Mouse (Mus musculus): Measurements from ENCODE around the gene Tsg101. TPM values are rescaled to one million over a fixed set of nuclear protein-coding genes. Genes with fewer than 3 reads are reported as not detected.

Gene Tsg101
- total and polyA plus RNA-seq, 2 experiments from 2014 or later: 105 to 279 TPM

DNA sequence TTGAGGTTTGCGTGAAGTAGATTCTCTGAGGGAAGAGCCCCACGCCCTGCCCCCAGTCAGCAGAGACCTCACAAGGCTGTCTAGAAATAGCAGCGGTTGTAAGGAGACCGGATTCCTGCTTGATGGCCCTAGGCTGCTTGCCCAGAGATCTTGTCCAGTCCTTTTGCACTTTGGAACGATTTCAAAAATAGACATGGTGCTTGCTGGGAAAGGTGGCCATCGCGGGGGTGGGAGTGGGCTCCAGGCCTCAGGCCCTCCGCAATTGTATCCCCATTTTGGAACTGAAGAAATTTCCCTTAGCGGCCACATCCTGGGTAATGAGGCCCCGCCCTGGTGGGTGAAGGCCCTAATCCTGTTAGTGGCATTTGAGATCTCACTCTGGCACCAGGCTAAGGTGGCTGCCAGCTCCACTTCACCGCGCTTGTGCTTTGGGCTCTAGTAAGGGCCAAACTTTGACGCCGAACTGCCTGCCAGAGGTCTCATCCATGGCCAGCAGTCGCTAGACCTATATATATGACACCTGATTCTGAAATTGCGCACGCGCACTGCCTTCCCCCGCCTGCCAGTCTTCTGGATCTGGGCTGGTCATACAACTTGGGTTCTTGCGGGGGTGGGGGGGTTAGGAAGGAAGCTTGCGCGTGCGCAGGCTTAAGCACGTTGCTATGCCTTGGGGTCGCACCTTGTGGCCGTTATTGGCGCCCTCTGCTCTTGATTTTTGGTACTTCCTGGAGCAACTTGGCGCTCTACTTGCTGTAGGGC, 73.1 kb downstream of the Tsg101 start:
- Histone ChIP-seq H3K4me2 (ENCODE audit: low read depth, low read length) (peak overlapping the region; percentile 94), H3K4me1 (ENCODE audit: insufficient read depth, low read length) (peaks cover 12% of the 10 kb centered on the region; the same call in 1 of the 2 replicates), H3K27me3 (ENCODE audit: insufficient read depth, low read length) (no peaks in the 10 kb centered on the region), H3K36me3 (ENCODE audit: insufficient read depth, low read length) (peaks cover 28% of the 10 kb centered on the region), H3K4me3 (ENCODE audit: low read length) (peak overlapping the region; percentile 82), H3K9me3 (ENCODE audit: low read length) (no peaks in the 10 kb centered on the region), H3K27ac (peak overlapping the region; percentile 86), H3K9ac (replicated peaks; ENCODE audit: low read length) (peak overlapping the region; percentile 92)
- peak; percentile 75 for ATAC-seq
- DNase-seq (ENCODE audit: low spot score): peak; percentile 92
- peak; percentile 65 for TF ChIP-seq CTCF (IDR thresholded peaks at IDR 0.05; ENCODE audit: low read depth)
- under 1% methylated on average over 28 of the region's 28 CpGs for WGBS

- peak; percentile 39 for DNase-seq (ENCODE audit: low spot score)
- TF ChIP-seq CTCF (IDR thresholded peaks at IDR 0.05; ENCODE audit: low read depth): no peak; the same call in 1 of the 2 replicates
- peak overlapping the region; percentile 86 for H3K27ac ChIP-seq
Measured at GRCm38 (mm10) chr7:46845978-46846485, 73.7 kb downstream of the Tsg101 start.

DNA sequence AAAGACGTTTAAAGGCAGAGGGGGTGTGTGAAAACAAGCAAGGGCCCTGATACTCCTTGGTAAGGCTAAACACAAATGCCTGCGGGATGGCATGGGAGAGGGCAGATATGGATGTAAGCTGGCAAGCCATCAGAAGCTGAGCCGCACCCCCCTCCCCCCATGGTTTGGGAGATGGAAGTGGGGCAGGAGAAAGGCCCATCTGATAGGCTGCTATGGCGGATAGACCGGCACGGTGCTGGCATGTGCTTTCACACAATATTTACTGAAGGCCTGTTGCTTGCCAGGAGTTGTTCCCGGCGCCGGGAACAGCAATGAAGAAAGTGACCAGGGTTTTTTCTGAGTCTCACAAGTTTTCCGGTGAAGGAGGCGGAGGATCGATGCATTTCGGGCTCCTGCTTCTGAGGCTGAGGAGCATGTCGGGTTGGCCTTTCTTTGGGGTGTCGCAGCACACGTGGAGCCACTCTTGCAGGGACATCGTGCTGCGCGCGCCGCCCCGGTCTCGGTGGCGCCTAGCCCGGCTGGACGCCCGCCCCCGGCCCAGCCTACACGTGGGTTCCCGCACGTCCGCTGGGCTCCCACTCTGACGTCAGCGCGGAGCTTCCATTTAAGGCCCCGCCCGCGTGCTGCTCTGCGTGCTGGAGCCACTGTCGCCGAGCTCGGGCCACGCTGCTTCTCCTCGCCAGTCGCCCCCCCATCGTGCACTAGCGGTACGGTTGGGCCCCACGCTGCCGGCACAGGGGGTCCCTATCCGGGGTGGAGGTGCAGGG, 74.4 kb downstream of the Tsg101 start:
- Histone ChIP-seq H3K4me2 (ENCODE audit: low read depth, low read length) (peak overlapping the region; percentile 94), H3K27me3 (ENCODE audit: insufficient read depth, low read length) (no peaks in the 10 kb centered on the region), H3K9ac (replicated peaks; ENCODE audit: low read length) (peak overlapping the region; percentile 92), H3K4me3 (ENCODE audit: low read length) (peak overlapping the region; percentile 82), H3K4me1 (ENCODE audit: insufficient read depth, low read length) (peaks cover 12% of the 10 kb centered on the region; the same call in 1 of the 2 replicates), H3K36me3 (ENCODE audit: insufficient read depth, low read length) (peaks cover 18% of the 10 kb centered on the region), H3K9me3 (ENCODE audit: low read length) (no peaks in the 10 kb centered on the region), H3K27ac (peak overlapping the region; percentile 86)
- WGBS: under 1% methylated on average over 51 of the region's 51 CpGs
- no peak for TF ChIP-seq CTCF (IDR thresholded peaks at IDR 0.05; ENCODE audit: low read depth)
- ATAC-seq: peak; percentile 89
- DNase-seq (ENCODE audit: low spot score): peak; percentile 96

More at GRCm38 (mm10) chr7:46845978-46846485, 73.7 kb downstream of the Tsg101 start:
- Histone ChIP-seq H3K9ac (replicated peaks; ENCODE audit: low read length) (peak overlapping the region; percentile 92), H3K36me3 (ENCODE audit: insufficient read depth, low read length) (peaks cover 22% of the 10 kb centered on the region), H3K9me3 (ENCODE audit: low read length) (no peaks in the 10 kb centered on the region), H3K4me1 (ENCODE audit: insufficient read depth, low read length) (peaks cover 12% of the 10 kb centered on the region; the same call in 1 of the 2 replicates), H3K4me2 (ENCODE audit: low read depth, low read length) (peak overlapping the region; percentile 94), H3K27me3 (ENCODE audit: insufficient read depth, low read length) (no peaks in the 10 kb centered on the region), H3K4me3 (ENCODE audit: low read length) (peak overlapping the region; percentile 82)
- peak; percentile 0; the same call in 1 of the 2 replicates for ATAC-seq
- 2% methylated on average over 36 of the region's 36 CpGs for WGBS

DNA sequence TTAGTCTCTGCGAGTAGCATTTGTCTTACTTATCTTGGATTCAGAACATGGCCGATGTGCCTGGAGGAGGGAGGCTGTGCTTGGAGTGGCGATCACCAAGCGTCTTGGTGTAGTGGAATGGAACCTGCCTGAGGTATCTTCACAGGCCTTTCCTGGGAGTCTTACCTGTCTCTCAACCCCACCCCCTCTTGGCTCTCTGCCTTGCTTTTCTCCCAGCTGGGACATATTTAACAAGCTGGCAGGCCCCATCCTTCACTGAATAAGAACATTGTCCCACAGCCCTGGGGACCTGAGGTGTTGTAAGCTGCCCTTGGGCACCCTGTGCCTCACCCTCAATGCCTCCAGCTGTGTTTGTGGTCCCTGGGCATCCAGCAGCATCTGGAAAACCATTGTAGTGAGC, 76.2 kb downstream of the Tsg101 start:
- no peak for TF ChIP-seq CTCF (IDR thresholded peaks at IDR 0.05; ENCODE audit: low read depth)
- DNase-seq (ENCODE audit: low spot score): no peak
- H3K27ac ChIP-seq: no peak overlapping the region
- WGBS: 90% methylated on average over 4 of the region's 4 CpGs
- no peak overlapping the region for H3K9ac ChIP-seq (replicated peaks; ENCODE audit: low read length)
- no peak for ATAC-seq
- no peak overlapping the region for H3K4me3 ChIP-seq (ENCODE audit: low read length)
- H3K4me1 ChIP-seq (ENCODE audit: insufficient read depth, low read length): peaks cover 21% of the 10 kb centered on the region
- H3K36me3 ChIP-seq (ENCODE audit: insufficient read depth, low read length): peaks cover 4% of the 10 kb centered on the region; the same call in 1 of the 2 replicates
- H3K9me3 ChIP-seq (ENCODE audit: low read length): no peaks in the 10 kb centered on the region
- no peaks in the 10 kb centered on the region for H3K27me3 ChIP-seq (ENCODE audit: insufficient read depth, low read length)
- H3K4me2 ChIP-seq (ENCODE audit: low read depth, low read length): no peak overlapping the region

DNA sequence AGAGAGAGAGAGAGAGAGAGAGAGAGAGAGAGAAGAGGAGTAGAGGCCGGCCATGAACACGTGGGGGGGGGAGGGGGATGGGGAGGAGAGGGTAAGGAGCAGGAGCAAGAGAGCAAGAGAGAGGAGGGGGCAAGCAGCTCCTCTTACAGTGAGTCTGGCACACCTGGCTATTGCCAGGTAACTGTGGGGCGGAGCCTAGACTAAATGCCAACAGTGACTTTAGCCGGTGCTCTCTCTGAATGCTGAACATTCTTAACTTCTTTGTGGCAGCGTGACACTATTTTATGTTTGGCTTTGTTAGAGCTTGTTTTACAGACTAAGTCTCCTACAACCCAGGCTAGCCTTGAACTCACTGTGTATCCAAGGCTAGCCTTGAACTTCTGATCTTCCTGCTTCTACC, 77.5 kb downstream of the Tsg101 start:
- H3K27ac ChIP-seq: no peak overlapping the region
- H3K4me1 ChIP-seq (ENCODE audit: insufficient read depth, low read length): peaks cover 24% of the 10 kb centered on the region
- no peak overlapping the region for H3K4me2 ChIP-seq (ENCODE audit: low read depth, low read length)
- no peaks in the 10 kb centered on the region for H3K9me3 ChIP-seq (ENCODE audit: low read length)
- WGBS: 42% methylated on average over 5 of the region's 5 CpGs
- no peak overlapping the region for H3K9ac ChIP-seq (replicated peaks; ENCODE audit: low read length)
- no peaks in the 10 kb centered on the region for H3K36me3 ChIP-seq (ENCODE audit: insufficient read depth, low read length)
- ATAC-seq: no peak
- DNase-seq (ENCODE audit: low spot score): no peak
- H3K4me3 ChIP-seq (ENCODE audit: low read length): no peak overlapping the region
- TF ChIP-seq CTCF (IDR thresholded peaks at IDR 0.05; ENCODE audit: low read depth): no peak
- H3K27me3 ChIP-seq (ENCODE audit: insufficient read depth, low read length): no peaks in the 10 kb centered on the region

DNA sequence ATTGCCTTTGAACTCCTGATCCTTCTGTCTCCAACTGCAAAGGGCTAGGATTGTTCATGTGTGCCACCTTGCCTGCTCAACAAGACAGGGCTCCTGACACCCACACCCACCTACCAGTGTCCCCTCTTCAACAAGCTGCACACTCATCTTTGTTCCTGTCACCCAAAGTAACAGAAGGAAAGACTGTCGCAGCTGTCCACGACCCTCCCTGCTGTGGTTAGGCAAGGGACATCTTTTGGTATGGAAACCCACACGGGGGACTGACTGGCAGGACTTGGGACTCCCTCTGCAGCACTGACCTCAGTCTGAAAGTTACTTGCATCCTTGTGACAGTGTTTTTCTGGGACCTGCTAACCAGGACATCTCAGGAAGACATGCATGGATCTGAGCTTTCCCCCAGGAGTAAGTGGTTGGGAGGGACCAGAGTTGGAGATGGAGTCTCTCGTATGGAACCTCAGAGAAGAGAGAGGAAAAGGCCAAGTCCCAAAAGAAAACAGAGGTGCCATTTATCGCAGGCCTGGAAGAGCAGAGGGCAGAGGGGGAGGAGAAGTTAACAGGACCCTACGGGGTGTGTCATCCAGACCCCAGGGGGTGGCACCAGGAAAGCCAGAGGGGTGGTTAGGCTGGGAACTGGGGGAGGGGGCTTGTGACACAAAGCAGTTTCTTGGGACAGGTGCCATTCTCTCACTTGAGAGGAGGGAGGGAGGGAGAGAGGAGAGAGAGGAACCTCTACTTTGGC, 78.8 kb downstream of the Tsg101 start, which contains the start of gene Ldha:
Ldha (plus strand) TSS at position 689 of the 739 bp plus-strand sequence.
- no peak within 1 kb of the TSS for H3K4me2 ChIP-seq (ENCODE audit: low read depth, low read length)
- H3K27ac ChIP-seq: no peak within 1 kb of the TSS
- H3K9ac ChIP-seq (replicated peaks; ENCODE audit: low read length): no peak within 1 kb of the TSS
- no peaks in the 10 kb centered on the region for H3K9me3 ChIP-seq (ENCODE audit: low read length)
- no peak for TF ChIP-seq CTCF (IDR thresholded peaks at IDR 0.05; ENCODE audit: low read depth)
- no peak for ATAC-seq
- no peak within 1 kb of the TSS for H3K4me3 ChIP-seq (ENCODE audit: low read length)
- no peaks in the 10 kb centered on the region for H3K27me3 ChIP-seq (ENCODE audit: insufficient read depth, low read length)
- peaks cover 18% of the 10 kb centered on the region for H3K4me1 ChIP-seq (ENCODE audit: insufficient read depth, low read length)
- DNase-seq (ENCODE audit: low spot score): no peak
- 31% methylated on average over 6 of the region's 6 CpGs for WGBS
- no peaks in the 10 kb centered on the region for H3K36me3 ChIP-seq (ENCODE audit: insufficient read depth, low read length)
